Mouse (Mus musculus) regulatory T cell (primary cell): ENCODE measurements at regions not wholly inside any gene's neighbourhood (a gene's known extent, or its start where the extent isn't known, plus 50 kb on each side); places are given as distances from the start of the nearest gene placed in this dataset.

Source experiments
- in situ Hi-C: fragments of 300-600 bp; cut with MboI, MseI; formaldehyde crosslinking; loops from one replicate; pipeline ENCODE4 v1.15.1; 2025; ENCODE audit warnings: high pct_unique_total_duplicates

DNA sequence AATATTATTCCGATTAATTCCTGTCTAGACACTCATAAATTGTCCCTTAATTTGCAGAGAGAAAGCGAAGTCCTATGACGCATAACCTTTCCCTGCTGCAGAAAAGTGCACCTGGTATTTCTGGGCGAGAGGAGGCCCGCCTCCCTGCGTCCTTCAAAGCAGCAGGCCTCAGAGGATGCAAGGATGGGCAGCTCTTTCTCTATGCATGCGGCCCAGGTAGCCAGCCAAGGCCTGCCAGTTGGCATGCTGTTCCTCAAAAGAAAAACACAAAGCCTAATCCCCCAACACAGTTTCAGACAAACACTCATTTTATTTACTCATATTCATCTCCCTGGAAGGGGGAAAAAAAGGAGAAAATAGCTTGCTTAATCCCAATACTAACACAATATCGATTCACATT lies 308.2 kb downstream of the Gm10295 start:
- in situ Hi-C loops = no loop called here

DNA sequence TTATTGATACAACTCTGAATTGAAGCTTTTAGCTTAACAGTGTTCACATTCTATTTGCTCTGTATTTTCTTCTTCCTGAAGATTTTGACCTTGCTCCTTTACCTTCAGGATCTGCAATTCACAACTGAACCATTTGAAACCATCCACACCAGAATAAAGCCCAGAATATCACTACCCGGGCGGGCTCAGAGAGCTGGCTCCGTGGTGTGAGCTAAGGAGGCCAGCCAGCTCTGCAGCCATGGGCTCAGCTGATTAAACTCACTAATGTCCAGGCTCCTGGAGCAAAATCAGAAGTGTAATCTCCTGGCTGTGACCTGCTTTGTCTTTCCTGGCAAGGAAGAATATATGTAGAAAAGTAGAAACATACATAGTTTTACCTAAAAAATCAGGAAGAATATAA lies 309.9 kb downstream of the Gm10295 start:
- in situ Hi-C loops = no loop called here

DNA sequence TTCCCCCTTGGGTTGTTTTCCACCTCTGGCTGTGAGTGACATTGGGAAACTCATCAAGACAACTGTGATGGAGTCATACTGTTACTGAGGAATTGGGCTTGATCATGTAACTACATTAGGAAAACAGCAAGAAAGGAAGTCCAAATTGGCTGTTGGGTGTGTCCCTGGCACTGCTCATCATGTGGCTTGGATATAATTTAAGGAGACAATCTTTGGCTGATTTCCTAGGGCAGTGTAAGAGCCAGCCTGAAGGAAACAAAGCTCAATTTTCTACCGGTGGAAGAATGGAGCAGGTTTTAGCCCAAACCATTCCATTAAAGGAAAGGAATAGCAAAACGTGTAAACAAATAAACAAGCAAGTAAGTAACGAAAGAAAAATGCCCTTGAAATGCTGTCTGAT lies 310.4 kb downstream of the Gm10295 start:
- in situ Hi-C loops = no loop called here

DNA sequence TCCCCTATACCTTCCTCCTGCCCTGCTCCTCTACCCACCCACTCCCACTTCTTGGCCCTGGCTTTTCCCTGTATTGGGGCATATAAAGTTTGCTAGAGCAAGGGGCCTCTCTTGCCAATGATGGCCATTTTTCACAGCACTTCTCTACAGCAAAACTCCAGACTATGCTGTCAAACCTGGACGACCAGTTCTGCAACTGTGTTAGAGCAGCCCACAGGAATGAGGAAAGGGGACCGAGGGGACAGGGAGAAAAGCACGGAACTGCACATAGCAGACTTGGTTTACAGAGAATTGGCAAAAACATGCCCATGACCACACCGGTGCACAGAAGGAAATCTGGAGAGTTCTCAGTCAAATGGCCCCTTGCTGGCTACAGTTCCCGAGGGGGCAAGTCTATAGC lies 312.7 kb downstream of the Gm10295 start:
- in situ Hi-C loops = no loop called here

DNA sequence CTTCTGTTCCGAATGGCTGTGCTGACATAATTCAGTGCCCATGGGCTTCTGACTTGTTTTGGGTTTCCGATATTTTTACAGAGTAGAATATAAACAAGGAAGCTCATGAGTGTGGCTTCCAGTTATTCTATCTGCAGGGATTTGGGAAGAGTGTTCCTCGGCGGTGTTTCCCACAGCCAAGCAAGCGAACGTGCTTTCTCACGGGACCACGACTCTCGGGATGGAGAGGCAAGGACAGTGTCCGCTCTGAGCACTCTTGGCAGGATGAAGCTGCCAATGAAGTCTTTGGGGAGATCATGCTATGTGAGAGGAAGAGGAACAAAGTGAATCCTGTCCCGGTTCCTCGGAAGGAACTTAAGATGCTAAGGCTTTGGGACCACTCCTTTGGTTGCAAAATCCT lies 318.2 kb downstream of the Gm10295 start:
- in situ Hi-C loops = no loop called here

DNA sequence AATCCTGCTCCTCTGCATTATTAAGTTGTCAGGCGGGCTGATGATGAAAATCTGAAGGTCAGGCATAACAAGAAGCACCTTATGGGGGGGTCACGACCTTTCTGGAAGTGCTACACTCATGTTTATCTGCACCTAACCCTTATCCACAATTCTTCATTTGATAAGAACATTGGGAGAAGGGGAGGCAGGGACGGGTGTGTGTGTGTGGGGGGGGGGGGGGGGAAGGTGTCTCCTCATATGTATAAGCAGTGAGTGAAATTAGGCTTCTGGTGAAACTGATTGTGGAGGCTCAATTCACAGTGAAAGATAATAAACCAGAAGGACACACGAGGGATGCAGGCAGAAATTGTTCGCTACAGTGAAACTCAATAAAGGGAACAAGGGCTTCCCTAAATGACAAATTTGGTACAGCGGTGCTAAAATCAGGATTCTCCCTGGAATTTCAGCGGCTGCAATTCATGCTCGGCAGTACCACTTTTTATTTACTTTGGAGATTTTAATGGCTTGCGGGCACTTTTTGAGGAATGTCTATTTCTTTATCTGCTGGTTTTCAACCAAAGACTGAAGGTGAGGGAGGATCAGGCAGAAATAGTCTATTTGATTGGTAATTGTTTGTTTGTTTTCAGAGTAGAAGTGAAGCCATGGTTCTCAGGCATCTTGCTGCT lies 327.2 kb downstream of the Gm10295 start:
- in situ Hi-C loops = no loop called here

DNA sequence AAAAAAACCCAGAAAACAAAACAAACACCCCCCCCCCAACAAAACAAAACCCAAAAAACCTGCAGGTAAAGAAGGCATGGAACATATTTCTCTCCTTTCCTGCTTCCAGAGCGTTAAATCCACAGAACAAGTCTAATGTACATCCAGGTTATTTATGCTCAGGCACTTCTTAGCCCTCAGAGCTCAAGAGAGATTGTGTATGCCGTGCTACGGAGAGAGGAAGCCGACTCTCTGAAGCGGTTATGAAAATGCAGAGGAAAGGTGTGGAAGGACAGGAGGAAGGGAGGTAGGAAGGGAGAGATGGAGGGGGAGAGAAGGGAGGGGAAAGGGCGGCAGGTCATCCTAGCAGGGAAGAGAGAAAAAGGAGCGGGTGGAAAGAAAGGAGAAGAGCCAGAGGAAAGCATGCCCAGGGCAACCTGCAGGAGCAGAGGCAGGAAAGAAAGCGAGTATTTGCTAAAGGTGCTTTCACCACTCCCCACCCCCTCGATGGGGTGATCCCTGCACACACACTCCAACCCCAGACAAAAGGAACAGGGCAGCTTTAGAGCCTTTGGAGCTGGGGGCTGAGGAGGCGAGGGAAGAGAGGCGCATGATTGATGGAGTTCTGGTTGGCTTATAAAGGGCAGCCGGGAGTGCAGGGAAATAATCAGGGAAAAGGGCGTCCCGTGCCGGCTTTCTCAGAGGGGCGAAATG lies 327.9 kb downstream of the Gm10295 start:
- in situ Hi-C loops = no loop called here
